Mouse (Mus musculus) G1E-ER4 (cell line): Measurements from ENCODE around the gene S100a6. TPM values are rescaled to one million over a fixed set of nuclear protein-coding genes. Genes with fewer than 3 reads are reported as not detected.

ENCODE experiments used
- GATA1 ChIP-seq: IDR thresholded peaks from one replicate; pipeline ENCODE4 v1.8.0; 2012; ENCODE audit warnings: low read length, inconsistent platforms
- polyA plus RNA-seq: library from polyadenylated mRNA; stranded (reverse); fragments of >175 nt; gene quantifications from 2 replicates; pipeline ENCODE4 v1.2.3, GENCODE M21; 2012

Gene S100a6
- polyA plus RNA-seq, 1 experiment: not detected

- TF ChIP-seq GATA1: no peak
These were observed 28.3 kb downstream of the S100a6 start for GRCm38 (mm10) chr3:90640981-90641380.

GRCm38 (mm10) chr3:90644220-90644619 lies 31.5 kb downstream of the S100a6 start:
- no peak for TF ChIP-seq GATA1

DNA sequence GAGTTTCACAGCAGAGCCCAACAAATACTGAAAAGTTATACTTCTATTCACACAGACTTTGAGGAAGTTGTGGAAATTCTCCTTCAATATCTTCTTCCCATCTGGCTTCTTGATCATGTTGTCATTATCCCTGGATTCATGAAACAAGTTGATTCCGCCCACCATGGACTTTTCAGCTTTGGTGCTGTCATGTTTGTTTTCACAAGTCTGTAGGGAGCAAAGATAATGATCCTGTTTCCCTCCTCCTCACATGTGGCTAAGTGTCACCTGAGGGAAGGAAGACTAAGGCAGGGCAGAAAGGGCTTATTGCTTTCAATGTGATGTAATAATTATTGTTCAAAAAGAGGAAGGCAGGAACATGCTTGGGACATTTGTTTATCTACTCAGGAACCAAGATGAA lies 34.6 kb downstream of the S100a6 start:
- no peak for TF ChIP-seq GATA1

GRCm38 (mm10) chr3:90648981-90649380 lies 36.3 kb downstream of the S100a6 start:
- TF ChIP-seq GATA1: no peak

- no peak for TF ChIP-seq GATA1
These were observed 37.1 kb downstream of the S100a6 start for GRCm38 (mm10) chr3:90649832-90650231.

DNA sequence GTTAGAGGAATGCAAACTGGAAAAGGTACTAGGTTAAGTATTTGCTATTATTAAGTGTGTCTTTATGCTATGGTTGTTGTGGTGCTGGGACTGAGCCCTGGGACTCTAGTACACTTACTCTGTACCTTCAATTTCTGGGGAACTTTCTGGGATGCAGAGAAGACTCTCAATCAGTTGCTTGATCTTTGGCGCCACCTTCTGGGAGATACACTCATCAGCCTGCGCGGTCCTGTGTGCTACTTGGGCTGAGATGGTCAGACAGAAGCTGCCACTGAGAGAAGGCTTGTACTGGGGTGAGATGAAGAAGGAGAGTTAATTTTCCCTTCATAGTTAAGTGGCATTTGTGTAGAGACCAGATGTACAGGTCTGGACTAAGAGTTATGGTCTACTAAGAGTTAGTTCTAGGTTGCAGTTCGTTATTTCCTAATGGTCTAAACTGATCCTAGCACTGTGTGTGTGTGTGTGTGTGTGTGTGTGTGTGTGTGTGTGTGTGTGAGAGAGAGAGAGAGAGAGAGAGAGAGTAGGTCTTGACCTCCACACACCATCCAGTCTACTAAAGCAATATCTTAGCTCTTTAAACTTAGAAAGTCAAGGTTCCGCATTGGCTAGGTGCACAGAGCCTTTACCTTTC lies 40.3 kb downstream of the S100a6 start:
- TF ChIP-seq GATA1: no peak

- TF ChIP-seq GATA1: no peak
These were observed 41.0 kb downstream of the S100a6 start, which contains the start of gene S100a7a for GRCm38 (mm10) chr3:90653717-90654116. S100a7a (plus strand) TSS chr3:90654017.

DNA sequence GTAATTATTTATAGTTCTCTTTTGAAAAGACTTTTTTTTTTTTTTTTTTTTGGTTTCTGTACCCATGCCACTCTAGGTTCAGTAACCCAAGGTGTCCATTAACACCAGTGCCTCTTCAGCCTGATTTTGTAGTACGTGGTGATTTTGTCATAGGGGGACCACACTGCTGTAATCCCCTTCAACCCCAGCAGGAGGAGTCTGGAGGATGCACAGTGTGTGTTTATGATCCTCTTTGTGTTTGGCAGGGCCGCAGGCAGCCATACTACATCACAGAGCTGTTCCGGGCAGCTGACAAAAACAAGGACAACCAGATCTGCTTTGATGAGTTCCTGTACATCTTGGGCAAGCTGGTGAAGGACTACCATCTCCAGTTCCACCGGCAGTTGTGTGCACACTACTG lies 44.7 kb downstream of the S100a6 start:
- TF ChIP-seq GATA1: no peak

GRCm38 (mm10) chr3:90659364-90660044 lies 46.8 kb downstream of the S100a6 start:
- no peak for TF ChIP-seq GATA1

DNA sequence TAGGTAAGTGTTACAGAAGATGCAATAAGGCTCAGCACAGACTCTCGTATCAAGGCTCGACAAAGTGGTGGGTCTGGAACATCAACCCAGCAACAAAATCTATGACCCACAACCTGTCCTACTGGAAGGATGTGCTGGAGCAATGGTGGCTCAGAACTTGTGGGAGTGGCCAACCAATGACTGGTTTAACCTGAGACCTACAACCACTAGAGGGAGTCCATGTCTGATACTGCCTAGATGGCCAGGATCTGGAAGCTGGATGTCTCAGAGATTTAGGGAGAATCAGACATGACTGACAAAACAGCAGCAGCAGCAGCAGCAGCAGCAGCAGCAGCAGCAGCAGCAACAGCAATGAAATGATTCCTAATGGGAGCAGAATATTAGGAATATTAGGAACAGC lies 51.5 kb downstream of the S100a6 start:
- no peak for TF ChIP-seq GATA1

DNA sequence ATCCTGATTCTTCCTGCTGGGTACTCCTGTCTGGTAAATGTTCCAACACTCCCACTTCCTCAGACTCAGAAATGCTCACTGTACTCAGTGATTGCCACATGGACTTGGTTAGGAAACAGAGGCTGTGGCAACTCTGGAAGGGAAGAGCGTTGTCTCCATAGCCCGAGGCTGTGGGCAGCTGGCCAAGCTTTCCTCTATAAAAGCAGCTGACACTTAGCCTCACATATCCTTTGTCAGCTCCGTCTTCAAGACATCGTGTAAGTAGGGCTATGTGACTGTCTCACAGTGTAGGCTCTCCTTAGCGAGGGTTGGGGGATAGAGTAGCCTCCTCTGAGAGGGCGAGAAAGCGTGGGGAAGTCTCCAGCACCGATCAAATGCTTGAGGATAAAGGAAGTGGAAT lies 56.2 kb downstream of the S100a6 start, which contains the start of gene S100a8:
Gene S100a8, plus strand, starts transcription at position 133 of the 400 bp plus-strand sequence.
- no peak for TF ChIP-seq GATA1

Other genes with a start within 250 kb of the S100a6 start
- 2.0 and 3.4 TPM in 2 replicates for gene Slc27a3, start 222.9 kb upstream of the S100a6 start, polyA plus RNA-seq
- 36.0 and 41.9 TPM in 2 replicates for gene Ints3, start 179.3 kb upstream of the S100a6 start, polyA plus RNA-seq
- gene Npr1, start 147.0 kb upstream of the S100a6 start, polyA plus RNA-seq: 0.15 and 0.50 TPM in 2 replicates
- 20.2 and 32.3 TPM in 2 replicates for gene Ilf2, start 136.8 kb upstream of the S100a6 start, polyA plus RNA-seq
- 3.2 and 3.8 TPM in 2 replicates for gene Snapin, start 121.8 kb upstream of the S100a6 start, polyA plus RNA-seq
- gene Chtop, start 103.4 kb upstream of the S100a6 start, polyA plus RNA-seq: 97.1 and 144 TPM in 2 replicates
- gene S100a1, start 98.5 kb upstream of the S100a6 start, polyA plus RNA-seq: 1.1 and 3.2 TPM in 2 replicates
- 3.5 and 3.8 TPM in 2 replicates for gene S100a13, start 98.4 kb upstream of the S100a6 start, polyA plus RNA-seq
- not detected in 2 replicates for gene S100a14, start 86.0 kb upstream of the S100a6 start, polyA plus RNA-seq
- gene S100a16, start 75.6 kb upstream of the S100a6 start, polyA plus RNA-seq: not detected in 2 replicates
- not detected in 2 replicates for gene S100a3, start 52.3 kb upstream of the S100a6 start, polyA plus RNA-seq
- not detected in 2 replicates for gene S100a2, start 22.6 kb upstream of the S100a6 start, polyA plus RNA-seq
- gene Gm42674, start 11.0 kb upstream of the S100a6 start, polyA plus RNA-seq: not detected in 2 replicates
- gene S100a4, start 9.1 kb upstream of the S100a6 start, polyA plus RNA-seq: not detected in 2 replicates
- gene S100a5, start 4.4 kb upstream of the S100a6 start, polyA plus RNA-seq: not detected in 2 replicates
- not detected in 2 replicates for gene S100a7a, start 41.1 kb downstream of the S100a6 start, polyA plus RNA-seq
- not detected in 2 replicates for gene S100a8, start 56.1 kb downstream of the S100a6 start, polyA plus RNA-seq
- not detected in 2 replicates for gene S100a9, start 82.8 kb downstream of the S100a6 start, polyA plus RNA-seq
- gene Pglyrp4, start 114.0 kb downstream of the S100a6 start, polyA plus RNA-seq: not detected in 2 replicates
- gene Gm5849, start 165.0 kb downstream of the S100a6 start, polyA plus RNA-seq: not detected in 2 replicates